Mouse (Mus musculus) cerebellum, postnatal 25 days (tissue): Measurements from ENCODE around the gene Map2k3.

Experiments used
- DNase-seq, 2 experiments: peaks; one replicate each; pipeline ENCODE4 v3.0.0; 2021; ENCODE audit warnings: mixed read lengths in 2 of 2

Gene Map2k3

GRCm38 (mm10) chr11:60927264-60927663 is 4.6 kb upstream of the Map2k3 start:
- peak; percentile 89 to 94 for DNase-seq

- no peak for DNase-seq
Observed at GRCm38 (mm10) chr11:60930724-60931281, 1.0 kb upstream of the Map2k3 start.

GRCm38 (mm10) chr11:60931282-60931868 is 458 bp upstream of the Map2k3 start:
- DNase-seq: peak in 1 of 2 experiments; percentile 53

GRCm38 (mm10) chr11:60932503-60933020 is 729 bp downstream of the Map2k3 start:
- DNase-seq: no peak

GRCm38 (mm10) chr11:60933178-60933930 is 1.5 kb downstream of the Map2k3 start:
- DNase-seq: no peak

GRCm38 (mm10) chr11:60934795-60935194 is 3.0 kb downstream of the Map2k3 start:
- no peak for DNase-seq

GRCm38 (mm10) chr11:60935326-60935974 is 3.6 kb downstream of the Map2k3 start:
- DNase-seq: no peak

- no peak for DNase-seq
Observed at GRCm38 (mm10) chr11:60935975-60936373, 4.1 kb downstream of the Map2k3 start.

- DNase-seq: no peak
Observed at GRCm38 (mm10) chr11:60937611-60938010, 5.8 kb downstream of the Map2k3 start.

GRCm38 (mm10) chr11:60939487-60939886 is 7.7 kb downstream of the Map2k3 start:
- DNase-seq: peak in 1 of 2 experiments; percentile 37

GRCm38 (mm10) chr11:60940501-60940900 is 8.7 kb downstream of the Map2k3 start:
- no peak for DNase-seq

GRCm38 (mm10) chr11:60941370-60941769 is 9.5 kb downstream of the Map2k3 start:
- DNase-seq: no peak

GRCm38 (mm10) chr11:60942263-60943015 is 10.6 kb downstream of the Map2k3 start:
- no peak for DNase-seq

GRCm38 (mm10) chr11:60945003-60945402 is 13.2 kb downstream of the Map2k3 start:
- DNase-seq: no peak

- no peak for DNase-seq
Observed at GRCm38 (mm10) chr11:60951896-60952295, 20.1 kb downstream of the Map2k3 start.

GRCm38 (mm10) chr11:60952362-60952761 is 20.5 kb downstream of the Map2k3 start:
- peak in 1 of 2 experiments; percentile 42 for DNase-seq

- no peak for DNase-seq
Observed at GRCm38 (mm10) chr11:60952986-60953385, 21.2 kb downstream of the Map2k3 start.

- DNase-seq: peak; percentile 93 to 97
Observed at GRCm38 (mm10) chr11:60953803-60954202, 22.0 kb downstream of the Map2k3 start.

- no peak for DNase-seq
Observed at GRCm38 (mm10) chr11:60954255-60955104, 22.6 kb downstream of the Map2k3 start.

- no peak for DNase-seq
Observed at GRCm38 (mm10) chr11:60955621-60956383, 24.0 kb downstream of the Map2k3 start.

- no peak for DNase-seq
Observed at GRCm38 (mm10) chr11:60958948-60959347, 27.1 kb downstream of the Map2k3 start.
